Mouse (Mus musculus) bone marrow, adult 2 months (tissue): ENCODE measurements around the gene Ffar4. TPM values are rescaled to one million over a fixed set of nuclear protein-coding genes. Genes with fewer than 3 reads are reported as not detected.

Experiments
- H3K27ac ChIP-seq: fragments of 200-500 bp; 2 replicates; pipeline ENCODE4 v1.5.1; 2012; ENCODE audit warnings: low read depth, mild to moderate bottlenecking, control low read depth, inconsistent platforms, low read length; ENCODE audit not compliant: control insufficient read depth, poor library complexity, insufficient read depth
- H3K4me1 ChIP-seq: fragments of 200-500 bp; 2 replicates; pipeline ENCODE4 v1.6.1; 2011; ENCODE audit warnings: low read length; ENCODE audit not compliant: control insufficient read depth, insufficient read depth
- H3K4me3 ChIP-seq: fragments of 200-500 bp; replicated peaks from 2 replicates; pipeline ENCODE3; 2011; ENCODE audit warnings: mild to moderate bottlenecking, low read depth, low read length, control low read depth; ENCODE audit not compliant: control insufficient read depth
- CTCF ChIP-seq: fragments of 200-500 bp; IDR thresholded peaks from 2 replicates; pipeline ENCODE4 v1.5.1; 2011; ENCODE audit warnings: low read length, control low read depth; ENCODE audit not compliant: control insufficient read depth, insufficient read depth
- POLR2A ChIP-seq: fragments of 200-500 bp; IDR thresholded peaks from 2 replicates; pipeline ENCODE4 v1.6.1; 2011; ENCODE audit warnings: low read depth, mild to moderate bottlenecking, control low read depth, low read length, borderline replicate concordance; ENCODE audit not compliant: control insufficient read depth
- WGBS: fragments of 180-500 bp; shearing (Covaris S2); methylation state at CpG from one replicate; pipeline ENCODE4 v1.1.7; 2018; 5-methylcytosine and 5-hydroxymethylcytosine counted together
- polyA plus RNA-seq: library from polyadenylated mRNA; stranded (reverse); fragments of >200 nt; gene quantifications from 2 replicates; pipeline ENCODE4 v1.2.4, GENCODE M21; 2011; ENCODE audit warnings: low replicate concordance; ENCODE audit not compliant: missing spikeins, insufficient read depth, insufficient read length

Gene Ffar4
- polyA plus RNA-seq, 1 experiment, result not detected

GRCm38 (mm10) chr19:38112575-38112974, 15.7 kb downstream of the Ffar4 start:
- 62% methylated on average over 4 of the region's 4 CpGs for WGBS
- H3K27ac ChIP-seq, result no peak overlapping the region
- TF ChIP-seq POLR2A, result no peak
- TF ChIP-seq CTCF, result no peak
- H3K4me3 ChIP-seq, result no peak overlapping the region
- no peaks in the 10 kb centered on the region for H3K4me1 ChIP-seq

DNA sequence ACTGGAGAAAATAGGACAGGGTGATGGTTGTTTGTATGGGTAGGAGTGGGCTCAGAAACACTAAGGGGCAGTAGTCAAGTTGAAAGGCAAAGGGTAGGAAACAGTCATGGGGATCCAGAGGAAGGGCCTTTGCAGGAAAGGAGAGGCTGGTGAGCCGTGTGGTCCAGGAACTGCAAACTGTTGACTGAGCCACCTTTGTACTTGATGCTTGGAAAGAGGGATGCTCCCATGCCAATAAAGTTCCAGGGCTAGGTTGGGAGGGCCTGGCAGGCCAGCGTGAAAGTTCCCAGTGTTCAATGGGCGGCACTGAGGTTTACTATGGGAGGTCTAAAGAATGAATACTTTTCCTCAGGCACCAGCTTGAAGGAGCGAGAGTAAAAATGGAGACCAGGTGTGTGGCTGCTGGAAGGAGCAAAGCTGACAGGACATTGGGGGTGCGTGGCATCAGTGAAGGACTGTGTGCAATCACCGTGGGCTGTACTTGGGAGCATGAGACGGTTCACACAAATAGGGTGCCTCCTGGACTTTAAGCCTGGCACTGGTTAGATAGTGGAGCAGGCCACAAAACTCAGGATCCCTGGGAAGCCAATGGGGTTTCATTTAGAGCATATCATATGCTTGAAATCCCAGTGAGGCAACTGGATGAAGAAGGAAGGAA, 18.1 kb downstream of the Ffar4 start:
- H3K4me3 ChIP-seq, result no peak overlapping the region
- 80% methylated on average over 7 of the region's 7 CpGs for WGBS
- no peak for TF ChIP-seq CTCF

DNA sequence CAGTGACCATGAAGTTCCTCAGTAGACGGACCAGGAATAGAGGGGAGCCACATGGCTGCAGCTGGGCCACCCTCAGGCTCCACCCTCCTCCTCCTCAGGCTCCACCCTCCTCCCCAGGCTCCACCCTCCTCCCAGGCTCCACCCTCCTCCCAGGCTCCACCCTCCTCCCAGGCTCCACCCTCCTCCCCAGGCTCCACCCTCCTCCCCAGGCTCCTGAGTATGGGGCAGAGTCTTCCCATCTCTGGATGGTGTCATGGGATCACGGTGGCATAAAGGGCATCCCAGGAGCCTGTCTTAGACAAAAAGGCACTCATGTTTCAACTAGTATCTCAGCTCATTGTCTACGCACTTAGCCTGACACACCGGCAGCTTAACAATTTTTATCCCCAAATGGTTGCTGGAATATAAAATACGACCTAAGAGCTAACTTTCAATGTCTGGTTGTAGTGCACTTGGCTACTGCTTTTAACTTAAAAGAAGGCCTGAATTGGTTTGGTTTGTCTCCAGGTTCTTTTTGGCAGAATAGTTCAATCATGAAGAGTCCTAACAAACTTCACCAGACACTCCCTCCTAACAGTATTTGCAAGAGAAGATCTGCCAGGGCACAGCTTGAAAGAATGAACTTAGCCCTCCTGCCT, 23.4 kb downstream of the Ffar4 start:
- WGBS, result 76% methylated on average over 5 of the region's 5 CpGs
- H3K4me3 ChIP-seq, result no peak overlapping the region
- no peak for TF ChIP-seq CTCF
- no peak for TF ChIP-seq POLR2A
- H3K27ac ChIP-seq, result no peak overlapping the region
- no peaks in the 10 kb centered on the region for H3K4me1 ChIP-seq

More for the DNA sequence above, 18.1 kb downstream of the Ffar4 start:
- H3K4me1 ChIP-seq, result no peaks in the 10 kb centered on the region
- H3K27ac ChIP-seq, result no peak overlapping the region

DNA sequence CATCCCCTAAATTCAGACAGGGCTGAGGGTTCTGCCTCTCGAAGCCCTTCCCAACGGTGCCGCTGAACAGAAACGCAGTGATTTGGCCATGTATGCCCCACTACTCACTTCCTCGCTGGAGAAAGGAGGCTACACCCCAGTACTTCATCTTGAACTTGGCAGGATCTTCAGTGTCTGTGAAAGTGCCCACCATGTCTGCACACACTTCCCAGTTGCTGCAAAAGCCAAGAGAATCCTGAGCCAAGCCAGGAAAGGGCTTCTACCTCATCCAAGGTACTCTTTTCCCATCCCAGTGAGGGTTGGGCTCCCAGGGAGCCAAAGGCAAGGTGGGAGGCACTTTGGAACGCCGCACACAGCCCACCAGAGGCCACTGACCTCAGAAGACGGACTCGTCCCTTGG, 27.1 kb downstream of the Ffar4 start:
- Histone ChIP-seq H3K27ac (no peak overlapping the region), H3K4me3 (no peak overlapping the region), H3K4me1 (no peaks in the 10 kb centered on the region)
- 22% methylated on average over 9 of the region's 9 CpGs for WGBS
- TF ChIP-seq POLR2A (no peak), CTCF (no peak)

DNA sequence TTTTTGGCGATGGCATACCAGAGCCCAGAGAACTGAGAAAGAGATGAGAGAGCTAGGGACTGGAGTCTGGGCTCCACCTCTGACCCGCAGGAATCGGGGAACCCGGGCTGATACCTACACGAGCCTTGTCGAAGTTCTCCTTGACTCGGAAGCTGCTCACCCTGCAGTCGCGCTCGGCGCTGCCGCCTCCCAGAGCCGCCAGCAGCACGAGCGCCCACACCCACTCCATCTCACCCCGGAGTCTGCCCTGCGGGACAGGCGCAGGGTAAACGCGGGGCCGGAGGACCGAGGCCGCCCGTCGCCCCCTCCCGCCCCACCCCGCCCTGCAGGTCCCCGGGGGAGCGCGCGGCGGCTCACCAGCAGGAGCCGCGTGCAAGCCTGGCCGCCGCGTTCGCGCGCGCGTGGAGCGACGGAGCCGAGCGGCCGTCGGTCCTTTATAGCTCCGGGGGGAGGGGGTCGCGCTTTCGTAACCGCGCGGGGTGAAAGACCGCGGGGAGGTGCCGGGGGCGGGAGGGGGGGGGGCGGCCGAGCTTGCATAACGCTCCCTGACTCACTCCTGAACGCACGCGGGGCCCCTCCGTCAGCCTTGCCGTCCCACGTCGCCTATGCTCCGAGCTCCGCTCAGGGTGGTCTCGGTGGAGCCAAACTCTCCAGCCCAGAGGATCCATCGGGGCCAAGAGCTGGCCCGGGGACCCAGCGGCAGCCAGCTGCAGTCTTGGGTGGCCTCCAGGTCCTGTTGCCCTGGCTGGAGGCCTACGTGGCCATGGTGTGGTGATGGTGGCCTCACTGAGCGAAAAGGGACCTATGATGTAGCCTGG, 27.7 kb downstream of the Ffar4 start:
- H3K4me1 ChIP-seq, result no peaks in the 10 kb centered on the region
- WGBS, result 3% methylated on average over 77 of the region's 77 CpGs
- TF ChIP-seq POLR2A (no peak), CTCF (no peak)
- H3K27ac ChIP-seq, result no peak overlapping the region
- H3K4me3 ChIP-seq, result no peak overlapping the region

- 42% methylated on average over 6 of the region's 6 CpGs for WGBS
- Histone ChIP-seq H3K4me3 (no peak within 1 kb of the TSS), H3K4me1 (no peaks in the 10 kb centered on the region), H3K27ac (no peak within 1 kb of the TSS)
- TF ChIP-seq CTCF (no peak), POLR2A (no peak)
Measured at GRCm38 (mm10) chr19:38125219-38125610, 28.3 kb downstream of the Ffar4 start, which contains the start of gene Rbp4. TSS of gene Rbp4 (minus strand) at chr19:38125281.

- no peak for TF ChIP-seq POLR2A
- TF ChIP-seq CTCF, result no peak
- no peak overlapping the region for H3K27ac ChIP-seq
- H3K4me1 ChIP-seq, result no peaks in the 10 kb centered on the region
- 49% methylated on average over 8 of the region's 8 CpGs for WGBS
- H3K4me3 ChIP-seq, result no peak overlapping the region
Measured at GRCm38 (mm10) chr19:38126656-38127055, 29.8 kb downstream of the Ffar4 start.

GRCm38 (mm10) chr19:38132481-38132880, 35.6 kb downstream of the Ffar4 start, which contains the start of gene Pde6c:
TSS of gene Pde6c (plus strand) at chr19:38132781.
- TF ChIP-seq CTCF, result no peak
- TF ChIP-seq POLR2A, result no peak
- Histone ChIP-seq H3K27ac (no peak within 1 kb of the TSS), H3K4me3 (no peak within 1 kb of the TSS), H3K4me1 (no peaks in the 10 kb centered on the region)
- WGBS, result 67% methylated on average over 6 of the region's 6 CpGs
